Mouse (Mus musculus): ENCODE data around the gene Pdzrn4.
"Not testable (repeated sequence)": the region's sequence is repeated elsewhere in the genome, so short reads cannot be mapped to it uniquely, and the experiment has no call there.

Gene Pdzrn4

GRCm38 (mm10) chr15:92396770-92397608 lies at the start of gene Pdzrn4:
Gene Pdzrn4 (plus strand): TSS chr15:92396881.
- DNase-seq (ENCODE audit: low spot score), result peak; percentile 5

- DNase-seq (ENCODE audit: low spot score), result no peak
These were observed 49.3 kb upstream of the Pdzrn4 start for GRCm38 (mm10) chr15:92347426-92347825.

- DNase-seq (ENCODE audit: low spot score), result no peak
These were observed 48.8 kb upstream of the Pdzrn4 start for GRCm38 (mm10) chr15:92347902-92348301.

GRCm38 (mm10) chr15:92348453-92348852 lies 48.2 kb upstream of the Pdzrn4 start:
- not testable (repeated sequence) for DNase-seq (ENCODE audit: low spot score)

- DNase-seq (ENCODE audit: low spot score), result no peak
These were observed 32.5 kb upstream of the Pdzrn4 start for GRCm38 (mm10) chr15:92364153-92364552.

- DNase-seq (ENCODE audit: low spot score), result no peak
These were observed 32.1 kb upstream of the Pdzrn4 start for GRCm38 (mm10) chr15:92364592-92364991.

GRCm38 (mm10) chr15:92394811-92395210 lies 1.9 kb upstream of the Pdzrn4 start:
- DNase-seq (ENCODE audit: low spot score), result no peak

GRCm38 (mm10) chr15:92398747-92399146 lies 2.1 kb downstream of the Pdzrn4 start:
- no peak for DNase-seq (ENCODE audit: low spot score)

GRCm38 (mm10) chr15:92399278-92399677 lies 2.6 kb downstream of the Pdzrn4 start:
- DNase-seq (ENCODE audit: low spot score), result no peak

- DNase-seq (ENCODE audit: low spot score), result no peak
These were observed 4.9 kb downstream of the Pdzrn4 start for GRCm38 (mm10) chr15:92401554-92401953.

- no peak for DNase-seq (ENCODE audit: low spot score)
These were observed 18.6 kb downstream of the Pdzrn4 start for GRCm38 (mm10) chr15:92415323-92415722.

- no peak for DNase-seq (ENCODE audit: low spot score)
These were observed 19.5 kb downstream of the Pdzrn4 start for GRCm38 (mm10) chr15:92416141-92416540.

GRCm38 (mm10) chr15:92416658-92417057 lies 20.0 kb downstream of the Pdzrn4 start:
- DNase-seq (ENCODE audit: low spot score), result no peak

- no peak for DNase-seq (ENCODE audit: low spot score)
These were observed 20.4 kb downstream of the Pdzrn4 start for GRCm38 (mm10) chr15:92417120-92417519.

- no peak for DNase-seq (ENCODE audit: low spot score)
These were observed 37.9 kb downstream of the Pdzrn4 start for GRCm38 (mm10) chr15:92434605-92435004.

GRCm38 (mm10) chr15:92435306-92435705 lies 38.6 kb downstream of the Pdzrn4 start:
- no peak for DNase-seq (ENCODE audit: low spot score)

- no peak for DNase-seq (ENCODE audit: low spot score)
These were observed 45.0 kb downstream of the Pdzrn4 start for GRCm38 (mm10) chr15:92441630-92442180.

- DNase-seq (ENCODE audit: low spot score), result no peak
These were observed 51.0 kb downstream of the Pdzrn4 start for GRCm38 (mm10) chr15:92447708-92448147.

GRCm38 (mm10) chr15:92449112-92449511 lies 52.4 kb downstream of the Pdzrn4 start:
- no peak for DNase-seq (ENCODE audit: low spot score)

GRCm38 (mm10) chr15:92452620-92453019 lies 55.9 kb downstream of the Pdzrn4 start:
- no peak for DNase-seq (ENCODE audit: low spot score)

GRCm38 (mm10) chr15:92482198-92482597 lies 85.5 kb downstream of the Pdzrn4 start:
- no peak for DNase-seq (ENCODE audit: low spot score)

- no peak for DNase-seq (ENCODE audit: low spot score)
These were observed 94.7 kb downstream of the Pdzrn4 start for GRCm38 (mm10) chr15:92491376-92491775.

- DNase-seq (ENCODE audit: low spot score), result no peak
These were observed 98.9 kb downstream of the Pdzrn4 start for GRCm38 (mm10) chr15:92495465-92496174.

Measured in ovary, postnatal 10 days (tissue).